Mouse (Mus musculus) CH12.LX (cell line): Measurements from ENCODE around the gene Lrfn4.

Experiments
- CHD1 ChIP-seq: IDR thresholded peaks from 2 replicates; pipeline ENCODE4 v1.6.1; 2012; ENCODE audit warnings: low read depth, low read length, improper control_type of control experiment, inconsistent platforms
- CTCF ChIP-seq, 2 experiments: IDR thresholded peaks in 1 of 2; conservative IDR thresholded peaks in 1 of 2; 2 replicates each; pipeline ENCODE4 v1.5.1; 2011 to 2012; ENCODE audit warnings: low read depth in 2 of 2, low read length in 2 of 2, improper control_type of control experiment in 1 of 2, inconsistent platforms in 1 of 2, mild to moderate bottlenecking in 1 of 2, moderate library complexity in 1 of 2
- EP300 ChIP-seq: IDR thresholded peaks from 2 replicates; pipeline ENCODE4 v1.6.1; 2011; ENCODE audit warnings: low read length, improper control_type of control experiment
- NELFE ChIP-seq: IDR thresholded peaks from 2 replicates; pipeline ENCODE4 v1.6.1; 2011; ENCODE audit warnings: low read depth, low read length, improper control_type of control experiment
- PAX5 ChIP-seq: IDR thresholded peaks from 2 replicates; pipeline ENCODE4 v1.6.1; 2012; ENCODE audit warnings: low read length, inconsistent platforms, mixed read lengths
- POLR2A ChIP-seq: IDR thresholded peaks from 2 replicates; pipeline ENCODE4 v1.6.1; 2011; ENCODE audit warnings: low read depth, mild to moderate bottlenecking, improper control_type of control experiment, low read length
- RCOR1 ChIP-seq: conservative IDR thresholded peaks from 2 replicates; pipeline ENCODE4 v1.6.1; 2012; ENCODE audit warnings: low read depth, mild to moderate bottlenecking, inconsistent platforms, low read length, improper control_type of control experiment
- TCF12 ChIP-seq: IDR thresholded peaks from 2 replicates; pipeline ENCODE4 v1.6.1; 2014; ENCODE audit warnings: low read depth, mild to moderate bottlenecking, inconsistent platforms, low read length, improper control_type of control experiment
- USF1 ChIP-seq: IDR thresholded peaks from 2 replicates; pipeline ENCODE4 v1.6.1; 2014; ENCODE audit warnings: low read depth, mild to moderate bottlenecking, inconsistent platforms, low read length, improper control_type of control experiment
- ZC3H11A ChIP-seq: IDR thresholded peaks from 2 replicates; pipeline ENCODE4 v1.6.1; 2012; ENCODE audit warnings: low read depth, mild to moderate bottlenecking, inconsistent platforms, low read length, improper control_type of control experiment
- ZNF384 ChIP-seq: IDR thresholded peaks from 2 replicates; pipeline ENCODE4 v1.6.1; 2012; ENCODE audit warnings: low read depth, low read length, improper control_type of control experiment, inconsistent platforms

DNA sequence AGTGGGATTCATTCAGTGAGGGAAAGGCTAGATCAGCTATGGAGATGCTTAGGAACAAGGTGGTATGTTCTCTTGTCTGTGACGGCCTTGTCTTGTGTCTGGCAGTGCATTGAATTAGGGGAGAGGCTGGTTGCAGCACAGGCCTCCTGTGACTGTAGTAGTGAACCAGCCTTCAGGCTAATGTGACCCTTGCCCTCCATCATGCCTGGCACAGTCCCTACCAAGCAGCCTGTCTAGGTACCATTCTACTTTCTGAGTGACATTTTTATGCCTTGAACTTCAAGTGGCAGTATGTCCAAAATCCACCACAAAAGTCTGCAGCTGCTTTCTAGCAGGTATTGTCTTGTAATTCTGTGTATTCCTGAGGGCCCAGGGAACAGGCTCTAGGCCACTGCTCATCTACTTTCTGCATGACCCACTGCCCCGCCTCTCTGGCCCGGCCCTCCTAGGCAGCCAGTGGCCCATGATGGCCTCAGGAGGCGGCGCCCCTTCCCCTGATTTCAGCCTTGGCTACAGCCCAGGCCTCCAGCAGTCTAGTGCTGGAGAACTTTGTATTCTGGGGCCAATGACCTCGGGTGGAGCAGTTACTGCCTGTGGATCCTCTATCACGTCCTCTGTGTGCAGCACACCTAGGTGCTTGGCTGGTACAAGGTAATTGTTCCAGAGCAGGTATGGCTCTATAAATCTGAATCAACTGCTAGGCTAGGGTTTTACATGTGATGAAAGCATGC lies 21.5 kb downstream of the Lrfn4 start:
- TF ChIP-seq PAX5 (no peak), ZNF384 (no peak), ZC3H11A (no peak), CTCF (conservative IDR thresholded peaks at IDR 0.05 in 1 of 2, IDR thresholded peaks at IDR 0.05 in 1 of 2; ENCODE audit: low read depth in 2 of 2, low read length in 2 of 2) (no peak), RCOR1 (no peak), USF1 (no peak), NELFE (no peak), TCF12 (no peak), CHD1 (no peak), EP300 (no peak), POLR2A (no peak)
